Mouse (Mus musculus): ENCODE results near the gene Slx1b. TPM values are rescaled to one million over a fixed set of nuclear protein-coding genes. Genes with fewer than 3 reads are reported as not detected.
"Not testable (repeated sequence)": the region's sequence is repeated elsewhere in the genome, so short reads cannot be mapped to it uniquely, and the experiment has no call there.

Slx1b gene
- polyA plus RNA-seq, 1 experiment from 2014 or later: 6.1 TPM

DNA sequence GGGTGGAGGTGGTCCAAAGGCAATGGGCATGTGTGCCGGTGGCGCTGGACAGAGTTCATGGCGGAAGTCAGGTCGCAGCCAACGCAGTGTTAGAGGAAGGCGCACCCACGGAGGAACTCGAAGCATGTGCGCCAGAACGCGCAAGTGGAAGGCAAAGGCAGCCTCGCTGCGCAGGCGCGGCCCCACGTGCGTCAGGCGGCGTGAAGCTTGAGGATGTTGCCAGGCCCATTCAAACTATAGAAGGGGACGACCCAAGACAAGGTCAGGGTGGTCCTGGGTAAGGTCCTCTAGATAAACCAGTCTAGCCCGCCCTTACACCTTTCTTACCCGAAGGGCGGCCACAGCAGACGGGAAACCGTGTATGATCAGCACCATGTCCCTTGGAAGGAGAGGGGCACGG, 3.2 kb downstream of the Slx1b start:
- WGBS (ENCODE audit: insufficient replicate concordance): 91% methylated on average over 26 of the region's 26 CpGs
- H3K27me3 ChIP-seq (ENCODE audit: control insufficient read depth, insufficient read depth, low read length): no peaks in the 10 kb centered on the region

DNA sequence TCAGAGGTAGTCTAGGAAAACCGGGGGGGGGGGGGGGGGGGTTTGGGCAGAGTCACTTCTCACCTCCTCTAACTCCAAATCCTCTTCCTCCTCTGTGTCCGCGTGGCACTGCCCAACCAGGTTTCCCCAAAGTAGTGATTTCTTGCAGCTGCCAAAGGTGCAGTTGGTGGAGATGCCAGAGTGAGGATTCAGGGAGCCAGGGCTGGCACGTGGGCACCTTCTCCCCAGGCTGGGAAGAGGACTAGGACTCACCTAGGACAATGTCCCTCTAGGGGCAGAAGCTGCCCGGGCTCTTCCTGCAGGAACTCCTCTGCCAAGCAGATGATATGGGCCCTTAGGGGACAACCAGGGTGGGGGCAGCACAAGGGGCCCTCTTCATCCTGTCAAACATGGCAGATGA, 3.9 kb downstream of the Slx1b start:
- 94% methylated on average over 4 of the region's 5 CpGs for WGBS (ENCODE audit: insufficient replicate concordance)
- no peak overlapping the region for H3K4me2 ChIP-seq
- H3K9ac ChIP-seq (ENCODE audit: low read depth, low read length): no peak overlapping the region
- no peak overlapping the region for H3K4me3 ChIP-seq (ENCODE audit: low read depth, low read length)
- H3K4me1 ChIP-seq (ENCODE audit: control insufficient read depth, insufficient read depth, low read length): peaks cover 21% of the 10 kb centered on the region
- H3K27me3 ChIP-seq (ENCODE audit: control insufficient read depth, insufficient read depth, low read length): no peaks in the 10 kb centered on the region
- H3K36me3 ChIP-seq (ENCODE audit: control insufficient read depth, insufficient read depth, low read length): peaks cover 2% of the 10 kb centered on the region; the same call in 1 of the 2 replicates
- ATAC-seq (replicated peaks; ENCODE audit: insufficient number of reproducible peaks, low FRiP score, low TSS enrichment): no peak
- H3K27ac ChIP-seq (ENCODE audit: low read depth, low read length): no peak overlapping the region
- no peaks in the 10 kb centered on the region for H3K9me3 ChIP-seq (replicated peaks; ENCODE audit: control insufficient read depth, low read length)

More for the DNA sequence above, 3.2 kb downstream of the Slx1b start:
- H3K4me2 ChIP-seq: no peak overlapping the region
- peaks cover 18% of the 10 kb centered on the region for H3K4me1 ChIP-seq (ENCODE audit: control insufficient read depth, insufficient read depth, low read length)
- no peak overlapping the region for H3K27ac ChIP-seq (ENCODE audit: low read depth, low read length)
- H3K36me3 ChIP-seq (ENCODE audit: control insufficient read depth, insufficient read depth, low read length): peaks cover 2% of the 10 kb centered on the region; the same call in 1 of the 2 replicates
- no peak overlapping the region for H3K4me3 ChIP-seq (ENCODE audit: low read depth, low read length)
- H3K9me3 ChIP-seq (replicated peaks; ENCODE audit: control insufficient read depth, low read length): no peaks in the 10 kb centered on the region
- no peak for ATAC-seq (replicated peaks; ENCODE audit: insufficient number of reproducible peaks, low FRiP score, low TSS enrichment)
- no peak overlapping the region for H3K9ac ChIP-seq (ENCODE audit: low read depth, low read length)

DNA sequence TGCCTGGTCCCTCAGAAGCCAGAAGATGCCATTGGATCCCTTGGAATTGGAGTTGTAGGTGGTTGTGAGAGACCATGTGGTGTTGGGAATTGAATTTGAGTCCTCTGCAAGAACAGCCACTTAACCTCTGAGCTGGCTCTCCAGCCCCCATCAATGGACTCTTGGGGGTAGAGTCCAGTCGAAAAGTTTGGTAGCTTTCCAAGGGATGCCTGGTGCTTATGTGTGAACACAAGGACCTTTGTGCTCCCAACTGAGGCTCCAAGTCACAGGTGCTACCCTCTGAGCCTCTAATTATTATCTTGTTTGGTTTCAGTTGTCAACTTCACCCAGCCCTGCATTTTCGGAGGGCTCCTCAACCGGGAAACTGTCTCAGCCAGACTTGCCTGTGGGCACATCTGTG, 4.8 kb downstream of the Slx1b start:
- H3K4me1 ChIP-seq (ENCODE audit: control insufficient read depth, insufficient read depth, low read length): peaks cover 18% of the 10 kb centered on the region
- H3K36me3 ChIP-seq (ENCODE audit: control insufficient read depth, insufficient read depth, low read length): peaks cover 2% of the 10 kb centered on the region; the same call in 1 of the 2 replicates
- H3K4me2 ChIP-seq: no peak overlapping the region
- H3K9me3 ChIP-seq (replicated peaks; ENCODE audit: control insufficient read depth, low read length): no peaks in the 10 kb centered on the region
- H3K9ac ChIP-seq (ENCODE audit: low read depth, low read length): no peak overlapping the region
- H3K27ac ChIP-seq (ENCODE audit: low read depth, low read length): no peak overlapping the region
- no peak for ATAC-seq (replicated peaks; ENCODE audit: insufficient number of reproducible peaks, low FRiP score, low TSS enrichment)
- 83% methylated on average over 3 of the region's 3 CpGs for WGBS (ENCODE audit: insufficient replicate concordance)
- H3K4me3 ChIP-seq (ENCODE audit: low read depth, low read length): no peak overlapping the region
- no peaks in the 10 kb centered on the region for H3K27me3 ChIP-seq (ENCODE audit: control insufficient read depth, insufficient read depth, low read length)

- peaks cover 2% of the 10 kb centered on the region; the same call in 1 of the 2 replicates for H3K36me3 ChIP-seq (ENCODE audit: control insufficient read depth, insufficient read depth, low read length)
- WGBS (ENCODE audit: insufficient replicate concordance): 84% methylated on average over 3 of the region's 3 CpGs
Observed at GRCm38 (mm10) chr7:126689021-126689420, 6.6 kb downstream of the Slx1b start.

GRCm38 (mm10) chr7:126688156-126688555, 7.4 kb downstream of the Slx1b start:
- H3K27ac ChIP-seq (ENCODE audit: low read depth, low read length); H3K36me3 ChIP-seq (ENCODE audit: control insufficient read depth, insufficient read depth, low read length); H3K9me3 ChIP-seq (replicated peaks; ENCODE audit: control insufficient read depth, low read length); H3K4me3 ChIP-seq (ENCODE audit: low read depth, low read length); H3K4me2 ChIP-seq; H3K9ac ChIP-seq (ENCODE audit: low read depth, low read length); ATAC-seq (replicated peaks; ENCODE audit: insufficient number of reproducible peaks, low FRiP score, low TSS enrichment); H3K27me3 ChIP-seq (ENCODE audit: control insufficient read depth, insufficient read depth, low read length): not testable (repeated sequence)
- peaks cover 13% of the 10 kb centered on the region for H3K4me1 ChIP-seq (ENCODE audit: control insufficient read depth, insufficient read depth, low read length)
- 74% methylated on average over 4 of the region's 4 CpGs for WGBS (ENCODE audit: insufficient replicate concordance)

More at GRCm38 (mm10) chr7:126689021-126689420, 6.6 kb downstream of the Slx1b start:
- no peak for ATAC-seq (replicated peaks; ENCODE audit: insufficient number of reproducible peaks, low FRiP score, low TSS enrichment)
- H3K4me1 ChIP-seq (ENCODE audit: control insufficient read depth, insufficient read depth, low read length): peaks cover 13% of the 10 kb centered on the region
- H3K27ac ChIP-seq (ENCODE audit: low read depth, low read length): no peak overlapping the region
- H3K9me3 ChIP-seq (replicated peaks; ENCODE audit: control insufficient read depth, low read length): no peaks in the 10 kb centered on the region
- H3K4me3 ChIP-seq (ENCODE audit: low read depth, low read length): no peak overlapping the region
- H3K9ac ChIP-seq (ENCODE audit: low read depth, low read length): no peak overlapping the region
- H3K27me3 ChIP-seq (ENCODE audit: control insufficient read depth, insufficient read depth, low read length): no peaks in the 10 kb centered on the region
- no peak overlapping the region for H3K4me2 ChIP-seq

GRCm38 (mm10) chr7:126681221-126681620, 14.4 kb downstream of the Slx1b start:
- Histone ChIP-seq H3K36me3 (ENCODE audit: control insufficient read depth, insufficient read depth, low read length) (peaks cover 3% of the 10 kb centered on the region; the same call in 1 of the 2 replicates), H3K27me3 (ENCODE audit: control insufficient read depth, insufficient read depth, low read length) (no peaks in the 10 kb centered on the region), H3K9ac (ENCODE audit: low read depth, low read length) (no peak overlapping the region), H3K4me3 (ENCODE audit: low read depth, low read length) (no peak overlapping the region), H3K4me1 (ENCODE audit: control insufficient read depth, insufficient read depth, low read length) (no peaks in the 10 kb centered on the region), H3K9me3 (replicated peaks; ENCODE audit: control insufficient read depth, low read length) (no peaks in the 10 kb centered on the region), H3K4me2 (no peak overlapping the region), H3K27ac (ENCODE audit: low read depth, low read length) (no peak overlapping the region)
- no peak for ATAC-seq (replicated peaks; ENCODE audit: insufficient number of reproducible peaks, low FRiP score, low TSS enrichment)
- WGBS (ENCODE audit: insufficient replicate concordance): 97% methylated on average over 5 of the region's 5 CpGs

- Histone ChIP-seq H3K9ac (ENCODE audit: low read depth, low read length) (no peak overlapping the region), H3K4me2 (no peak overlapping the region), H3K27me3 (ENCODE audit: control insufficient read depth, insufficient read depth, low read length) (no peaks in the 10 kb centered on the region), H3K27ac (ENCODE audit: low read depth, low read length) (no peak overlapping the region), H3K4me3 (ENCODE audit: low read depth, low read length) (no peak overlapping the region), H3K9me3 (replicated peaks; ENCODE audit: control insufficient read depth, low read length) (no peaks in the 10 kb centered on the region), H3K36me3 (ENCODE audit: control insufficient read depth, insufficient read depth, low read length) (peaks cover 3% of the 10 kb centered on the region; the same call in 1 of the 2 replicates), H3K4me1 (ENCODE audit: control insufficient read depth, insufficient read depth, low read length) (no peaks in the 10 kb centered on the region)
- ATAC-seq (replicated peaks; ENCODE audit: insufficient number of reproducible peaks, low FRiP score, low TSS enrichment): no peak
- WGBS (ENCODE audit: insufficient replicate concordance): 86% methylated on average over 5 of the region's 5 CpGs
Observed at GRCm38 (mm10) chr7:126679683-126680082, 15.9 kb downstream of the Slx1b start.

DNA sequence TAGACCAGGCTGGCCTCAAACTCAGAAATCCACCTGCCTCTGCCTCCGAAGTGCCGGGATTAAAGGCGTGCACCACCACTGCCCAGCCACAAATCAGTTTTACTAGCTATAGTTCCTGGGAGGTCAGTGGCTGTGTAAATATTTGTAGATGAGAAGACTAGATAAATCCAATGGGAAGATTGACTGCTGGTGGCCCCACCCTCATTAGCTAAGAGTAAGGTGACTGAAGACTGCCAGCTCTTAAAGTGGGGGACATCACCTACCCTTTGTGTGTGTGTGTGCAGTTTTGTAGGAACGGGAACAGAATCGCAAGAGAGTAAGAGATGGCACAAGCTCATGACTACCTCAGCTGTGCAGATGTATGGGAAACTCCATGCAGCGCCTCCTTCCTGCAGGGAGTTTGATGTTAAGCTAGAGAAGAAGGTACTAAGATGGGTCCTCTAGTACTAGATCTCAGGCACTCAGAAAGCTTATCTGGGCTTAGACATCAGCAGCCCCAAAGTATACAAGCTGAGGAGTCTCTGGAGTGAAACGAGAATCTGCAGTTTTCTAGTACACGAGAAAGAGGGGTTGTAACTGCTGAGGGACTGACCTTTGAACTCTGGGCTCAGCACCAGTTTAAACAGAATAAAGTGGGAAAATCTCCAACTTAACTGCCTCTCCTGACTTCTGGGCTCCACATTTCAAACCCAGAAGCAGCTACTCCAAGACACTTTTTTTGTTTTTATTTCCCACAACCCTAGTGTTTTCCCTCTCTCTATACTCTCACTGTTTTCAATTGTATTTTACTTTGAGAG, 16.8 kb downstream of the Slx1b start:
- H3K9me3 ChIP-seq (replicated peaks; ENCODE audit: control insufficient read depth, low read length): no peaks in the 10 kb centered on the region
- no peak overlapping the region for H3K4me2 ChIP-seq
- H3K27ac ChIP-seq (ENCODE audit: low read depth, low read length): no peak overlapping the region
- 80% methylated on average over 8 of the region's 8 CpGs for WGBS (ENCODE audit: insufficient replicate concordance)
- H3K27me3 ChIP-seq (ENCODE audit: control insufficient read depth, insufficient read depth, low read length): no peaks in the 10 kb centered on the region
- no peak overlapping the region for H3K4me3 ChIP-seq (ENCODE audit: low read depth, low read length)
- H3K9ac ChIP-seq (ENCODE audit: low read depth, low read length): no peak overlapping the region
- H3K4me1 ChIP-seq (ENCODE audit: control insufficient read depth, insufficient read depth, low read length): no peaks in the 10 kb centered on the region
- H3K36me3 ChIP-seq (ENCODE audit: control insufficient read depth, insufficient read depth, low read length): peaks cover 3% of the 10 kb centered on the region; the same call in 1 of the 2 replicates
- ATAC-seq (replicated peaks; ENCODE audit: insufficient number of reproducible peaks, low FRiP score, low TSS enrichment): no peak
